Comparison of ENCODE assay signal across 8 mouse cellular contexts in the genomic region with DNA sequence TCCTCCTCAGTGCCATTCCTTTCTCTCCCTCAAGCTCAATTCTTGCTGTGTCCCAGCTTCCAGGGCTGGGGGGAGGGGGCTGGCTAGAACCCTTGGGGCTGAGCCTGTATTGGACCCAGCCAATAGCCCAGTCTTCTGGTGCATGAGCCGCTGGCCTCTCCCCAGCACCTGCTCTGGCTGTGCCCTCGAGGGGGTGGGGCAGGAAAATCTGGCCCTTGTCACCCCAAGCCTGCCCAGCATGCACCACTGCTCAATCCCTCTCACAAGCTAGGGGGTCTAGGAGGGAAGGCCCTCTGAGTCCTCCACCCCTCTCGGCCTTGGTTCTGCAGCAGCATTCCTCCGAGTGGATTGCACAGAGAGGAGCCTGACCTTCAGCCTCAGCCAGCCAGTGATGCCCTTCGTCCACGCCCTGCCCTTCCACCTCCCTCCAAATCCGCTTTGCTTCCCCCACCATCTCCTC. TPM values are rescaled to one million over a fixed set of nuclear protein-coding genes. Genes with fewer than 3 reads are reported as not detected.
A peak's percentile ranks its signal among the peaks of the same experiment; 100 is the strongest.
DNase-seq lines count a peak whose midpoint lies in the region; ATAC-seq and TF ChIP-seq lines count a peak whose summit lies in the region.

No protein-coding gene starts in this region.

- H3K9me3 ChIP-seq in heart, embryonic 10.5 days, result no peaks in the 10 kb centered on the region
- no peaks in the 10 kb centered on the region for H3K9me3 ChIP-seq in midbrain, embryonic 13.5 days

- DNase-seq in heart, embryonic 10.5 days (ENCODE audit: low spot score), result peak; percentile 74
- DNase-seq in heart, adult 8-10 months (ENCODE audit: low spot score), result no peak
- DNase-seq in cerebellum, postnatal 25 days, result peak; percentile 59 to 63
- peak; percentile 32 to 48 for DNase-seq in heart, postnatal 14 days
- no peak for DNase-seq in thymus, postnatal 10 days (ENCODE audit: low spot score in 2 of 2)
- no peak for DNase-seq in thymus, adult 2 months

- H3K27me3 ChIP-seq in heart, embryonic 10.5 days (ENCODE audit: insufficient read depth, poor library complexity, severe bottlenecking), result peaks cover 39% of the 10 kb centered on the region
- peaks cover 57% of the 10 kb centered on the region for H3K27me3 ChIP-seq in midbrain, embryonic 13.5 days
- peaks cover 13% of the 10 kb centered on the region for H3K27me3 ChIP-seq in thymus, adult 2 months (ENCODE audit: control insufficient read depth, insufficient read depth, low read length)

- TF ChIP-seq CTCF in thymus, adult 2 months (IDR thresholded peaks at IDR 0.05; ENCODE audit: borderline replicate concordance, control insufficient read depth, extremely low read depth, insufficient read depth, low read length, poor library complexity), result no peak

- no peak for TF ChIP-seq POLR2A in thymus, adult 2 months (IDR thresholded peaks at IDR 0.05; ENCODE audit: control insufficient read depth, extremely low read depth, insufficient read depth, low read length, poor library complexity)

- intact Hi-C loops in heart, postnatal 14 days (cut with DNase I), result no loop called here

- peak; percentile 28; the same call in 1 of the 2 replicates for ATAC-seq in midbrain, embryonic 13.5 days
- ATAC-seq in frontal cortex, adult (ENCODE audit: low TSS enrichment), result no peak

- peak overlapping the region; percentile 53 for H3K4me2 ChIP-seq in midbrain, embryonic 13.5 days (replicated peaks)

- 16% methylated on average over 7 of the region's 7 CpGs for WGBS in heart, embryonic 10.5 days
- 11% methylated on average over 7 of the region's 7 CpGs for WGBS in midbrain, embryonic 13.5 days
- 34% methylated on average over 7 of the region's 7 CpGs for WGBS in thymus, adult 2 months

- peak overlapping the region; percentile 60 for H3K9ac ChIP-seq in midbrain, embryonic 13.5 days (replicated peaks)

- H3K4me3 ChIP-seq in heart, embryonic 10.5 days, result peak overlapping the region; percentile 47
- H3K4me3 ChIP-seq in midbrain, embryonic 13.5 days (replicated peaks), result peak overlapping the region; percentile 31
- no peak overlapping the region for H3K4me3 ChIP-seq in thymus, adult 2 months (ENCODE audit: control insufficient read depth, insufficient read depth, low read length)

- peaks cover 77% of the 10 kb centered on the region for H3K4me1 ChIP-seq in heart, embryonic 10.5 days
- peaks cover 65% of the 10 kb centered on the region for H3K4me1 ChIP-seq in midbrain, embryonic 13.5 days (replicated peaks)
- no peaks in the 10 kb centered on the region for H3K4me1 ChIP-seq in thymus, adult 2 months (replicated peaks; ENCODE audit: control insufficient read depth, insufficient read depth, low read length)

- H3K27ac ChIP-seq in heart, embryonic 10.5 days, result peak overlapping the region; percentile 84
- no peak overlapping the region for H3K27ac ChIP-seq in midbrain, embryonic 13.5 days
- H3K27ac ChIP-seq in thymus, adult 2 months (ENCODE audit: control insufficient read depth, insufficient read depth, low read length), result no peak overlapping the region

- peaks cover 65% of the 10 kb centered on the region for H3K36me3 ChIP-seq in heart, embryonic 10.5 days
- 0 out of 2 replicates have a peak, but pooled peaks cover 6% of the 10 kb centered on the region for H3K36me3 ChIP-seq in midbrain, embryonic 13.5 days
- H3K36me3 ChIP-seq in thymus, adult 2 months (ENCODE audit: control insufficient read depth, insufficient read depth, low read length), result no peaks in the 10 kb centered on the region

RNA-seq across cellular contexts. Expression of a gene that starts 12.4 kb away (rescaled TPM):
- 77.9 and 80.0 TPM in 2 replicates for polyA plus RNA-seq in heart, embryonic 10.5 days (2016; fragmentation: Nextera tagmentation; extraction: Ambion mirVana)
- total RNA-seq in heart, adult 8-10 months (2022), result 100 to 1,000 TPM; 131 to 145 (median 137) TPM
- total RNA-seq in heart, postnatal 14 days (2021), result 100 to 1,000 TPM; 125 to 126 TPM
- polyA plus RNA-seq in midbrain, embryonic 13.5 days (2015; fragmentation: Nextera tagmentation; extraction: Ambion mirVana), result 11.2 and 12.8 TPM in 2 replicates
- polyA plus RNA-seq in thymus, adult 2 months (2012; rRNA removed), result 11.0 and 12.1 TPM in 2 replicates

RNA-seq across cellular contexts. Expression of a gene that starts 27.4 kb away (rescaled TPM):
- polyA plus RNA-seq in heart, embryonic 10.5 days (2016; fragmentation: Nextera tagmentation; extraction: Ambion mirVana), result 341 and 642 TPM in 2 replicates
- 1,000 to 10,000 TPM; 1,263 to 1,551 (median 1,367) TPM for total RNA-seq in heart, adult 8-10 months (2022)
- 1,000 to 10,000 TPM; 1,039 to 1,057 TPM for total RNA-seq in heart, postnatal 14 days (2021)
- polyA plus RNA-seq in midbrain, embryonic 13.5 days (2015; fragmentation: Nextera tagmentation; extraction: Ambion mirVana), result 0.84 and 1.1 TPM in 2 replicates
- polyA plus RNA-seq in thymus, adult 2 months (2012; rRNA removed), result 6.8 and 31.6 TPM in 2 replicates

RNA-seq across cellular contexts. Expression of a gene that starts 48.2 kb away (rescaled TPM):
- polyA plus RNA-seq in heart, embryonic 10.5 days (2016; fragmentation: Nextera tagmentation; extraction: Ambion mirVana), result 73.4 and 75.4 TPM in 2 replicates
- total RNA-seq in heart, adult 8-10 months (2022), result 10 to 100 TPM; 34.1 to 44.8 (median 40.8) TPM
- 10 to 100 TPM; 32.3 to 32.5 TPM for total RNA-seq in heart, postnatal 14 days (2021)
- polyA plus RNA-seq in midbrain, embryonic 13.5 days (2015; fragmentation: Nextera tagmentation; extraction: Ambion mirVana), result 78.4 and 88.8 TPM in 2 replicates
- 102 and 128 TPM in 2 replicates for polyA plus RNA-seq in thymus, adult 2 months (2012; rRNA removed)

Comparison
In these comparisons a context has a peak if more than half of its experiments do, and no peak if none do; other contexts are left out.
1. DNase-seq: peak in heart, embryonic 10.5 days (single experiment), cerebellum, postnatal 25 days (2 of 2) and heart, postnatal 14 days (2 of 2); none in heart, adult 8-10 months (single experiment), thymus, postnatal 10 days (0 of 2) and thymus, adult 2 months (single experiment).